Mouse (Mus musculus) E14TG2a.4 (cell line): ENCODE measurements around the gene Zfp830.

ENCODE experiments used
- CTCF ChIP-seq: conservative IDR thresholded peaks from 2 replicates; pipeline ENCODE4 v1.5.1; 2014; ENCODE audit warnings: low read length
- NANOG ChIP-seq: IDR thresholded peaks from 2 replicates; pipeline ENCODE4 v1.6.1; 2014; ENCODE audit warnings: borderline replicate concordance, low read length, mixed read lengths

GRCm38 (mm10) chr11:82806656-82807055 lies 42.5 kb downstream of the Zfp830 start:
- TF ChIP-seq CTCF (no peak), NANOG (no peak)
